Mouse (Mus musculus): Measurements from ENCODE around the gene Upf2. TPM values are rescaled to one million over a fixed set of nuclear protein-coding genes. Genes with fewer than 3 reads are reported as not detected.
"Not testable (repeated sequence)": the region's sequence is repeated elsewhere in the genome, so short reads cannot be mapped to it uniquely, and the experiment has no call there.

Upf2 gene
- polyA plus RNA-seq, 1 experiment from 2014 or later, result 9.0 TPM

GRCm38 (mm10) chr2:6074891-6075529 is 123.7 kb downstream of the Upf2 start:
- 44% methylated on average over 10 of the region's 10 CpGs for WGBS
- ATAC-seq (ENCODE audit: borderline replicate concordance, extremely low read depth, low FRiP score, low TSS enrichment), result peak; percentile 25; the same call in 1 of the 2 replicates

GRCm38 (mm10) chr2:6075530-6075896 is 124.2 kb downstream of the Upf2 start:
- Histone ChIP-seq H3K27ac (peak overlapping the region; percentile 47; the same call in 1 of the 2 replicates), H3K9ac (no peak overlapping the region), H3K9me3 (no peaks in the 10 kb centered on the region), H3K4me3 (no peak overlapping the region), H3K27me3 (no peaks in the 10 kb centered on the region), H3K4me1 (peaks cover 36% of the 10 kb centered on the region), H3K4me2 (no peak overlapping the region), H3K36me3 (no peaks in the 10 kb centered on the region)
- no peak for ATAC-seq (ENCODE audit: borderline replicate concordance, extremely low read depth, low FRiP score, low TSS enrichment)
- WGBS, result 10% methylated on average over 1 of the region's 1 CpGs

More at GRCm38 (mm10) chr2:6074891-6075529, 123.7 kb downstream of the Upf2 start:
- Histone ChIP-seq H3K27ac (peak overlapping the region; percentile 47; the same call in 1 of the 2 replicates), H3K36me3 (no peaks in the 10 kb centered on the region), H3K4me3 (no peak overlapping the region), H3K9me3 (no peaks in the 10 kb centered on the region), H3K4me2 (no peak overlapping the region), H3K9ac (no peak overlapping the region), H3K4me1 (peaks cover 34% of the 10 kb centered on the region), H3K27me3 (no peaks in the 10 kb centered on the region)

- WGBS, result 68% methylated on average over 1 of the region's 1 CpGs
- no peak for ATAC-seq (ENCODE audit: borderline replicate concordance, extremely low read depth, low FRiP score, low TSS enrichment)
- H3K4me1 ChIP-seq, result peaks cover 19% of the 10 kb centered on the region
- H3K9me3 ChIP-seq, result no peaks in the 10 kb centered on the region
- H3K4me3 ChIP-seq, result no peak overlapping the region
- no peak overlapping the region for H3K27ac ChIP-seq
- no peak overlapping the region for H3K4me2 ChIP-seq
- no peaks in the 10 kb centered on the region for H3K27me3 ChIP-seq
- H3K36me3 ChIP-seq, result no peaks in the 10 kb centered on the region
- H3K9ac ChIP-seq, result no peak overlapping the region
Observed at GRCm38 (mm10) chr2:6080037-6080436, 128.8 kb downstream of the Upf2 start.

GRCm38 (mm10) chr2:6081108-6081507 is 129.8 kb downstream of the Upf2 start:
- H3K27ac ChIP-seq, result peak overlapping the region; percentile 54
- H3K4me3 ChIP-seq, result no peak overlapping the region
- no peak overlapping the region for H3K9ac ChIP-seq
- 18% methylated on average over 8 of the region's 8 CpGs for WGBS
- ATAC-seq (ENCODE audit: borderline replicate concordance, extremely low read depth, low FRiP score, low TSS enrichment), result peak; percentile 53; the same call in 1 of the 2 replicates
- H3K36me3 ChIP-seq, result no peaks in the 10 kb centered on the region
- no peaks in the 10 kb centered on the region for H3K9me3 ChIP-seq
- peaks cover 14% of the 10 kb centered on the region for H3K4me1 ChIP-seq
- H3K27me3 ChIP-seq, result no peaks in the 10 kb centered on the region
- no peak overlapping the region for H3K4me2 ChIP-seq

GRCm38 (mm10) chr2:6082615-6083014 is 131.3 kb downstream of the Upf2 start:
- ATAC-seq (ENCODE audit: borderline replicate concordance, extremely low read depth, low FRiP score, low TSS enrichment), result no peak
- Histone ChIP-seq H3K4me1 (peaks cover 12% of the 10 kb centered on the region), H3K4me2 (no peak overlapping the region), H3K9me3 (no peaks in the 10 kb centered on the region), H3K27me3 (no peaks in the 10 kb centered on the region), H3K4me3 (no peak overlapping the region), H3K27ac (no peak overlapping the region), H3K36me3 (no peaks in the 10 kb centered on the region), H3K9ac (no peak overlapping the region)
- WGBS, result 70% methylated on average over 6 of the region's 6 CpGs

- Histone ChIP-seq H3K4me2 (no peak overlapping the region), H3K4me1 (peaks cover 9% of the 10 kb centered on the region), H3K27ac (no peak overlapping the region), H3K9me3 (no peaks in the 10 kb centered on the region), H3K27me3 (no peaks in the 10 kb centered on the region), H3K9ac (no peak overlapping the region), H3K4me3 (no peak overlapping the region), H3K36me3 (no peaks in the 10 kb centered on the region)
- ATAC-seq (ENCODE audit: borderline replicate concordance, extremely low read depth, low FRiP score, low TSS enrichment), result no peak
- WGBS, result 95% methylated on average over 1 of the region's 1 CpGs
Observed at GRCm38 (mm10) chr2:6083696-6084095, 132.4 kb downstream of the Upf2 start.

GRCm38 (mm10) chr2:6085622-6086530 is 134.6 kb downstream of the Upf2 start:
- no peaks in the 10 kb centered on the region for H3K9me3 ChIP-seq
- no peak overlapping the region for H3K27ac ChIP-seq
- 69% methylated on average over 19 of the region's 19 CpGs for WGBS
- no peaks in the 10 kb centered on the region for H3K36me3 ChIP-seq
- H3K9ac ChIP-seq, result no peak overlapping the region
- no peak overlapping the region for H3K4me2 ChIP-seq
- 0 out of 2 replicates have a peak, but pooled peaks have one; percentile 23 for ATAC-seq (ENCODE audit: borderline replicate concordance, extremely low read depth, low FRiP score, low TSS enrichment)
- no peaks in the 10 kb centered on the region for H3K27me3 ChIP-seq
- no peak overlapping the region for H3K4me3 ChIP-seq
- peaks cover 4% of the 10 kb centered on the region for H3K4me1 ChIP-seq

- Histone ChIP-seq H3K27me3 (no peaks in the 10 kb centered on the region), H3K36me3 (no peaks in the 10 kb centered on the region), H3K9ac (no peak overlapping the region), H3K4me3 (no peak overlapping the region), H3K27ac (no peak overlapping the region), H3K4me2 (no peak overlapping the region), H3K4me1 (no peaks in the 10 kb centered on the region), H3K9me3 (no peaks in the 10 kb centered on the region)
- no peak for ATAC-seq (ENCODE audit: borderline replicate concordance, extremely low read depth, low FRiP score, low TSS enrichment)
- WGBS, result 86% methylated on average over 5 of the region's 5 CpGs
Observed at GRCm38 (mm10) chr2:6087151-6087550, 135.9 kb downstream of the Upf2 start.

- H3K27ac ChIP-seq; H3K4me3 ChIP-seq; ATAC-seq (ENCODE audit: borderline replicate concordance, extremely low read depth, low FRiP score, low TSS enrichment); H3K9ac ChIP-seq; H3K4me2 ChIP-seq; H3K4me1 ChIP-seq; H3K27me3 ChIP-seq; H3K9me3 ChIP-seq; H3K36me3 ChIP-seq: not testable (repeated sequence)
- WGBS, result 77% methylated on average over 16 of the region's 16 CpGs
Observed at GRCm38 (mm10) chr2:6089941-6090340, 138.7 kb downstream of the Upf2 start.

- Histone ChIP-seq H3K4me1 (peaks cover 22% of the 10 kb centered on the region), H3K27ac (no peak overlapping the region), H3K4me2 (no peak overlapping the region), H3K9me3 (no peaks in the 10 kb centered on the region), H3K27me3 (peaks cover 16% of the 10 kb centered on the region; the same call in 1 of the 2 replicates), H3K4me3 (no peak overlapping the region), H3K36me3 (no peaks in the 10 kb centered on the region; the same call in 1 of the 2 replicates), H3K9ac (no peak overlapping the region)
- 47% methylated on average over 7 of the region's 7 CpGs for WGBS
- ATAC-seq (ENCODE audit: borderline replicate concordance, extremely low read depth, low FRiP score, low TSS enrichment), result no peak
Observed at GRCm38 (mm10) chr2:6097113-6097716, 145.9 kb downstream of the Upf2 start.

GRCm38 (mm10) chr2:6098924-6099323 is 147.7 kb downstream of the Upf2 start:
- Histone ChIP-seq H3K36me3 (no peaks in the 10 kb centered on the region; the same call in 1 of the 2 replicates), H3K9me3 (no peaks in the 10 kb centered on the region), H3K4me2 (peak overlapping the region; percentile 11; the same call in 1 of the 2 replicates), H3K27ac (peak overlapping the region; percentile 58), H3K4me3 (no peak overlapping the region), H3K4me1 (peaks cover 22% of the 10 kb centered on the region), H3K9ac (no peak overlapping the region), H3K27me3 (peaks cover 17% of the 10 kb centered on the region; the same call in 1 of the 2 replicates)
- WGBS, result 7% methylated on average over 6 of the region's 6 CpGs
- peak; percentile 93 for ATAC-seq (ENCODE audit: borderline replicate concordance, extremely low read depth, low FRiP score, low TSS enrichment)

Data from lung, embryonic 15.5 days (tissue).